Mouse (Mus musculus) frontal cortex, postnatal 36 days (tissue): ENCODE measurements at regions not wholly inside any gene's neighbourhood (a gene's known extent, or its start where the extent isn't known, plus 50 kb on each side); places are given as distances from the start of the nearest gene placed in this dataset.
"Not testable (repeated sequence)": the region's sequence is repeated elsewhere in the genome, so short reads cannot be mapped to it uniquely, and the experiment has no call there.

Experiments used
- DNase-seq, 2 experiments: peaks; one replicate each; pipeline ENCODE4 v3.0.0; 2022; ENCODE audit warnings: low spot score in 2 of 2

- no peak for DNase-seq
Measured at GRCm38 (mm10) chr9:43857988-43858387, 114.2 kb downstream of the Nectin1 start.

GRCm38 (mm10) chr9:43858761-43859160 is 115.0 kb downstream of the Nectin1 start:
- no peak for DNase-seq

DNA sequence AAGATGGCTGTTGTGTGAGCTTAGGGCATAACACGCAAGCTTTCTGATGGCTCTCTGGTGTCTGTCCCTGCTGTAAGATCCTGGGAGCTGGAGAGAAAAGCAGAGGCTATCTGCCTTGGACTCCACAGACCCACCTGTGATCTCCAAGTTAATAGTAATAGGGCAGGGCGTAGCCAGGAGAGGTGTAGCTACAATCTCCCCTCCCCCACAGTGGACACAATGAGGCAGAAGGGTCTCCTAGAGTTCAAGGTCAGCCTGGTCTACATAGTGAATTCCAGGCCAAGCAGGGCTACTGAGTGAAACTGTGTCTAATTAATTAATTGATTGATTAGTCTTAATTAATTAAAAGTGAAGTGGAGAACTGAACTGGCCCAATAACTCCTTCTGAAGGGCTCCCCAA is 116.5 kb downstream of the Nectin1 start:
- DNase-seq = no peak

GRCm38 (mm10) chr9:43861375-43861774 is 117.6 kb downstream of the Nectin1 start:
- DNase-seq = no peak

GRCm38 (mm10) chr9:43862034-43862433 is 118.2 kb downstream of the Nectin1 start:
- not testable (repeated sequence) for DNase-seq

GRCm38 (mm10) chr9:43863609-43864397 is 120.0 kb downstream of the Nectin1 start:
- peak in 1 of 2 experiments; percentile 48 for DNase-seq

- DNase-seq = no peak
Measured at GRCm38 (mm10) chr9:43866802-43867201, 123.0 kb downstream of the Nectin1 start.

GRCm38 (mm10) chr9:43873841-43874240 is 130.1 kb downstream of the Nectin1 start:
- no peak for DNase-seq

- DNase-seq = no peak
Measured at GRCm38 (mm10) chr9:43874332-43874731, 130.5 kb downstream of the Nectin1 start.

DNA sequence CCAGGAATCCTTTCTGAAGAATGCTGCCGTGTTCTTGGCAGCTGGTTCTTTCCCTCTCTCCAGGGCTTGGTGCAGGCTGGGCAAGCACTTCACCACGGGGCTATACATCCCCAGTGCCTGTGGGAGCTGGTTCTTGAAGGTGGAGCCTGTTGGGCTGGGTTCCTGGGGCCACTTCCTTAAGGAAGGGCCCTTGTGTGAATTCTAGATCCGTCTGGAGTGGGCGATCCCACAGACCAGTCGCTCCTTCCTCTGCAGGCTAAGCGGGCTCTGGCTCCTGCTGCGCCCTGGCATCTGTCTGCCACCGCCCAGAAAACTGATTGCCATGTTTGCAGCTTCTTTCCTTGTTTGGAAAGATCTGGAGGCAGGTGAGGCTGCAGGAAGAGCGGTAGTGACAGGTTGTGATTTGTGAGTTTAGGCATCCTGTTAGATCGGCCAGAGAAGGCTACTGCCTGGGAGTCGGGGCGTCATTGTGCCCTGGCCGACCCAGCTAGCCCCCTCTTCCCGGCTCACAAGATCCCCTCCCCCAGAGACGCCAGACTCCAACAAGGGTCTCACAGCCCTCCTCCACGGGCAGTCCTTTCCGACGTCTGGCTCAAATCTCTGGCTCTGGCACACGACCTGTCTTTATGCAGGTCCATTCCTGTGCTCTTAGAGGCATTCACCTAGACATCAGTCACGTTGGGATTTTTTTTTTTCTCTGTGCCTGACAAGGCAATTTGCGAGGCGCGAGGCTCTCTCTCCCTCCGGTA is 135.6 kb downstream of the Nectin1 start:
- peak in 1 of 2 experiments; percentile 19 for DNase-seq

DNA sequence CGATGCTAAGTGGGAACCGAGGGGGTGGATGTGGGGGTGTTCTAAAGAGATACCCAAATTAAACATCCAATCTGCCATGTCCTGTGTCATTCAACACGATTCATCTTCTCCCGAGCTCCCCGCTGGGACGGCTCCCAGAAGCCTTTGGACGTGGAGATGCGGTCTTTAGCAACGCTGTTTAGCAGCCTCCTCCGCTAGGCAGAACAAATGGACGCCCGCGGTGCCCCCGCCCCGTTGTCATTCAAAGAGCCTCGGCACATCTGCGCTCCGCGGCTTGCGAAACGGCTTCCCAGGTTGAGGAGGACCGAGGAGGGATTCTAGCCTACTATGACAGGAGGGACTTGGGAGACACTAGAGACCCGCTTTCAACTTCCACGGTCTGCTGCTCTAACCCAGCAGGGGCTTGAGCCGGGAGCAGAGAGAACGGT is 136.2 kb downstream of the Nectin1 start:
- DNase-seq = peak; percentile 83 to 84

GRCm38 (mm10) chr9:43893086-43893485 is 149.3 kb downstream of the Nectin1 start:
- DNase-seq = no peak

GRCm38 (mm10) chr9:43899239-43899638 is 143.9 kb upstream of the Thy1 start:
- DNase-seq = no peak

- DNase-seq = no peak
Measured at GRCm38 (mm10) chr9:43908325-43908724, 134.9 kb upstream of the Thy1 start.

- DNase-seq = no peak
Measured at GRCm38 (mm10) chr9:43915015-43915414, 128.2 kb upstream of the Thy1 start.

GRCm38 (mm10) chr9:43917467-43917866 is 125.7 kb upstream of the Thy1 start:
- DNase-seq = no peak

DNA sequence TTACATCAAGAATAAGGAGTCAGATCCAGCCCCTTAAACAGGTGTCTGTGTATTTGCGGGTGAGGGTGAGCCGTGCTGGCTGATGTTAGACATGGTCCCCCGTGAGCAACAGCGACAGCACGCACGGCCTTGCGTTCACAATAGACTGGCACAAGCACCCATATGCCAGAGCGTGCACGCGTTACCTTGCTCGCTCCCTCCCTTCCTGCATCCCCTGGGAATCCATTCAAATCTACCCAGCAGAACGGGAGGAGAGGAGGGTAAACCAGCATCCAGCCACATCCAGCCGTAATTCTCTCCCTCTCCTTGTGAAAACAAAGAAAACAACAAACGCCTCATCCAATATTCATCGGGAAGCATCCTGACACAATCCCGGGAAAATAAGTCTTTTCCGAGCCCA is 124.2 kb upstream of the Thy1 start:
- no peak for DNase-seq

GRCm38 (mm10) chr9:43920053-43920754 is 123.0 kb upstream of the Thy1 start:
- peak; percentile 79 to 82 for DNase-seq

DNA sequence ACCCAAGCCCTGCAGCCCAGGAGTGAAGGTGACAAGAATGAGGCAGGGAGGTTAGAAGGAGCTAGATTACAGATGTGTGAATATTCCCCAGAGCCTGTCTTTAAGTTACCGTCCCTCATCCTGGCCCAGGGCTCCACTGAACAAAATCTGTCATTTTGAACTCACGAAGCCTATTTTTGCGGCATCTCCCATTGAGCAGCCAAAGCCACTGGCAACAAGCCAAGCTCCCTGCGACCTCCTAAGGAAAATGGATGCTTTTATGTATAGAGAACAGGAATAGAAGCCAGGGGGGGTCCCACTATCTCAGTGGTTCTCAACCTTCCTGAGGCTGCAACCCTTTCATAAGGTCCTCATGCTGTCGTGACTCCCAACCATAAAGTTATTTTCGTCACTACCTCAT is 121.0 kb upstream of the Thy1 start:
- DNase-seq = no peak

- DNase-seq = no peak
Measured at GRCm38 (mm10) chr9:43923088-43923487, 120.1 kb upstream of the Thy1 start.

DNA sequence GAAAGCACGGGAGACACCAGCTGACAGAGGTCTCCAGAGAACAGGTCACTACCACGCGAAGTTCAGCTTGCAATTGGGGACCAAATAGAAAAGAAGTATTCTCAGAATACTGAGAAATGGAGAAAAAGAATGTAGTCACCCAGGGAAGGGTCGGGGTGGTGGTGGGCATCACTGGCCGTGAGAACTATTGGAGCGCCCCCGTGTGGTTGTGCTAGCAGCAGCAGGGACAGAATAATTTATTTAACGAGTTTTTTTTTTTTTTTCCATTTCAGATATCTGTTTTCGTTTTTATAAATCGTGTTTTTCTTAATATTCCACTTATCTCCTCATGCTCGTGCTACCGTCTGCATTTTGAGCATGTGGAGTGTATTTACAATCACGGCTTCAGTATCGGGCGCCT is 118.4 kb upstream of the Thy1 start:
- DNase-seq = no peak

- no peak for DNase-seq
Measured at GRCm38 (mm10) chr9:43929312-43930036, 113.7 kb upstream of the Thy1 start.
